Mouse (Mus musculus) myocyte (in vitro differentiated cells): ENCODE measurements around the gene Mylk. TPM values are rescaled to one million over a fixed set of nuclear protein-coding genes. Genes with fewer than 3 reads are reported as not detected.

Experiments
- H3K27me3 ChIP-seq: one replicate; pipeline ENCODE4 v1.6.1; 2011; ENCODE audit not compliant: control insufficient read depth, insufficient read depth, insufficient read length
- H3K36me3 ChIP-seq: one replicate; pipeline ENCODE4 v1.6.1; 2011; ENCODE audit not compliant: control insufficient read depth, insufficient read depth
- H3K4me2 ChIP-seq: one replicate; pipeline ENCODE4 v1.6.1; 2011; ENCODE audit warnings: low read depth, control low read depth
- H3K4me3 ChIP-seq: one replicate; pipeline ENCODE4 v1.5.1; 2011; ENCODE audit warnings: mild to moderate bottlenecking, control low read depth, moderate library complexity
- H3K79me2 ChIP-seq: one replicate; pipeline ENCODE4 v1.6.1; 2011; ENCODE audit not compliant: control insufficient read depth, insufficient read depth
- H3ac ChIP-seq: one replicate; pipeline ENCODE4 v1.6.1; 2011; ENCODE audit not compliant: control insufficient read depth, insufficient read length
- CEBPB ChIP-seq: IDR thresholded peaks from 2 replicates; pipeline ENCODE4 v1.6.1; 2011; ENCODE audit warnings: mild to moderate bottlenecking, moderate library complexity; ENCODE audit not compliant: poor library complexity, insufficient read depth, severe bottlenecking
- E2F4 ChIP-seq: IDR thresholded peaks from one replicate; pipeline ENCODE4 v1.6.1; 2011; ENCODE audit warnings: mild to moderate bottlenecking, control low read depth, moderate library complexity; ENCODE audit not compliant: insufficient read depth
- MAX ChIP-seq: IDR thresholded peaks from one replicate; pipeline ENCODE4 v1.6.1; 2011; ENCODE audit warnings: low read depth, mild to moderate bottlenecking, control low read depth
- MYOD1 ChIP-seq, 3 experiments: IDR thresholded peaks; one replicate each; pipeline ENCODE4 v1.6.1; 2011; ENCODE audit warnings: control low read depth in 2 of 3, low read depth in 2 of 3, mild to moderate bottlenecking in 2 of 3, moderate library complexity in 1 of 3; ENCODE audit not compliant: insufficient read length in 2 of 3, control insufficient read depth in 1 of 3
- MYOG ChIP-seq, 3 experiments: IDR thresholded peaks; one replicate each; pipeline ENCODE4 v1.6.1; 2011; ENCODE audit warnings: control low read depth in 2 of 3, low read depth in 2 of 3, mild to moderate bottlenecking in 2 of 3; ENCODE audit not compliant: insufficient read length in 2 of 3, control insufficient read depth in 1 of 3, insufficient read depth in 1 of 3
- POLR2A ChIP-seq: IDR thresholded peaks from one replicate; pipeline ENCODE4 v1.6.1; 2011; ENCODE audit warnings: low read depth, mild to moderate bottlenecking, control low read depth, moderate library complexity; ENCODE audit not compliant: insufficient read length
- POLR2AphosphoS2 ChIP-seq: IDR thresholded peaks from one replicate; pipeline ENCODE4 v1.6.1; 2011; ENCODE audit warnings: low read depth, control low read depth; ENCODE audit not compliant: insufficient read length
- REST ChIP-seq: IDR thresholded peaks from one replicate; pipeline ENCODE4 v1.6.1; 2011; ENCODE audit warnings: mild to moderate bottlenecking, control low read depth, moderate library complexity; ENCODE audit not compliant: insufficient read depth, insufficient read length
- SRF ChIP-seq: IDR thresholded peaks from one replicate; pipeline ENCODE4 v1.6.1; 2011; ENCODE audit warnings: low read depth; ENCODE audit not compliant: control insufficient read depth, insufficient read length
- TCF12 ChIP-seq: IDR thresholded peaks from one replicate; pipeline ENCODE4 v1.6.1; 2011; ENCODE audit warnings: mild to moderate bottlenecking, control low read depth; ENCODE audit not compliant: poor library complexity, insufficient read depth, severe bottlenecking
- TCF3 ChIP-seq: IDR thresholded peaks from one replicate; pipeline ENCODE4 v1.6.1; 2011; ENCODE audit warnings: low read depth, control low read depth; ENCODE audit not compliant: insufficient read length
- USF1 ChIP-seq: IDR thresholded peaks from one replicate; pipeline ENCODE4 v1.6.1; 2011; ENCODE audit warnings: low read depth, mild to moderate bottlenecking, control low read depth, moderate library complexity
- polyA plus RNA-seq: library from polyadenylated mRNA; unstranded; fragments of >200 nt; fragmentation: generic; extraction: Trizol; gene quantifications from one replicate; pipeline ENCODE4 v1.2.1, GENCODE M21; 2012; ENCODE audit warnings: missing spikeins

Gene Mylk
- polyA plus RNA-seq, 1 experiment, result 2.1 TPM

- Histone ChIP-seq H3K27me3 (no peaks in the 10 kb centered on the region), H3K4me2 (no peak overlapping the region), H3K4me3 (no peak overlapping the region), H3K79me2 (no peaks in the 10 kb centered on the region), H3ac (no peak overlapping the region), H3K36me3 (no peaks in the 10 kb centered on the region)
- TF ChIP-seq MAX (no peak), E2F4 (no peak), POLR2A (no peak), TCF12 (no peak), MYOD1 (IDR thresholded peaks at IDR 0.05; ENCODE audit: control insufficient read depth in 1 of 3, insufficient read length in 2 of 3, low read depth in 2 of 3) (no peak), CEBPB (no peak), MYOG (IDR thresholded peaks at IDR 0.05; ENCODE audit: control insufficient read depth in 1 of 3, insufficient read depth in 1 of 3, insufficient read length in 2 of 3, low read depth in 2 of 3) (no peak), POLR2AphosphoS2 (no peak), SRF (no peak), REST (no peak), USF1 (no peak), TCF3 (no peak)
These were observed 122.2 kb downstream of the Mylk start for GRCm38 (mm10) chr16:34867217-34867616.

- Histone ChIP-seq H3K79me2 (no peaks in the 10 kb centered on the region), H3ac (no peak overlapping the region), H3K4me2 (peak overlapping the region; percentile 71), H3K36me3 (no peaks in the 10 kb centered on the region), H3K27me3 (peaks cover 2% of the 10 kb centered on the region), H3K4me3 (no peak overlapping the region)
- no peak for TF ChIP-seq POLR2AphosphoS2
- no peak for TF ChIP-seq POLR2A
- peak; percentile 19 for TF ChIP-seq MAX
- TF ChIP-seq SRF, result no peak
- no peak for TF ChIP-seq TCF3
- TF ChIP-seq MYOG (IDR thresholded peaks at IDR 0.05; ENCODE audit: control insufficient read depth in 1 of 3, insufficient read depth in 1 of 3, insufficient read length in 2 of 3, low read depth in 2 of 3), result peak in 1 of 3 experiments; percentile 54
- peak; percentile 10 for TF ChIP-seq TCF12
- no peak for TF ChIP-seq REST
- peak; percentile 44 to 59 (median 48) for TF ChIP-seq MYOD1 (IDR thresholded peaks at IDR 0.05; ENCODE audit: control insufficient read depth in 1 of 3, insufficient read length in 2 of 3, low read depth in 2 of 3)
- TF ChIP-seq CEBPB, result no peak
- TF ChIP-seq E2F4, result no peak
These were observed 135.2 kb downstream of the Mylk start for GRCm38 (mm10) chr16:34880031-34880778.

DNA sequence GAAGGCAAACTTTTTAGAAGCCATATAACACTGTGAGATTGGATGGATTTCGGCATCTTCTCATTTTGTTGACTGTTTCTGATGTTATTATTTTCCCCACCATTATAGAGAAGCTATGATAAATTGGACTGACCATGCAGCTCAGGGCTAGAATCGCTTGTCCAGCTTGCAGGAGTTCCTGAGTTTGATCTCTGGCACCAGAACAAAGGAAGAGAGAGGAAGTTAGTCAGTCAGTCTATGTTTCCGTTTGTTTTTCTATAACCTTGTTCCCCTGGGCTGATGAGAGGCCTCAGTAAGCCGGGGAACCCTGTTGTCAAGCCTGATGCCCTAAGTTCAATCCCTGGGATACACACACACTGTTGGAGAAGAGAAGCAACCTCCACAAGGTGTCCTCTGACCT, 135.8 kb downstream of the Mylk start:
- H3K79me2 ChIP-seq, result no peaks in the 10 kb centered on the region
- no peak overlapping the region for H3ac ChIP-seq
- no peaks in the 10 kb centered on the region for H3K36me3 ChIP-seq
- peak overlapping the region; percentile 71 for H3K4me2 ChIP-seq
- TF ChIP-seq REST (no peak), TCF12 (no peak), E2F4 (no peak), MYOD1 (IDR thresholded peaks at IDR 0.05; ENCODE audit: control insufficient read depth in 1 of 3, insufficient read length in 2 of 3, low read depth in 2 of 3) (no peak), MAX (no peak), USF1 (no peak), TCF3 (no peak)
- no peaks in the 10 kb centered on the region for H3K27me3 ChIP-seq
- H3K4me3 ChIP-seq, result no peak overlapping the region

DNA sequence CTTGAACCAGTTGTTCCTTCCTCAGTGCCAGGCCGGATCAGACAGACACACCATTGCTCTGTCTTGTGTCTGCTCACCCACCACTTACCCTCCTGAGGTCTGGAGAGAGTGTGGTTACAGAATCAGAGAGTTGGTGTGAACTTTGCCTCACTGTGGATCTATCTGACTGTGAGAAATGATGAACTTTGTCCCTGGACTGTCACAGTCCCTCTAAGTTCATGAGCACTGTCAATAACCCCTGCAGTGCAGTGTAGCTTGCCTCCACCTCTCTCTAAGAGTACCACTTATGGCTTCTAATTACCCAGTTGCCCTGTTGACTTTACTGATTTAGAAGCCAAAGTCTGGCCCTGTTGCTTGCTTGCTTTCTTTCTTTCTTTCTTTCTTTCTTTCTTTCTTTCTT, 142.0 kb downstream of the Mylk start:
- Histone ChIP-seq H3K4me2 (no peak overlapping the region), H3K27me3 (no peaks in the 10 kb centered on the region), H3K36me3 (no peaks in the 10 kb centered on the region), H3K79me2 (no peaks in the 10 kb centered on the region), H3ac (no peak overlapping the region), H3K4me3 (no peak overlapping the region)
- TF ChIP-seq SRF (no peak), MAX (no peak), CEBPB (no peak), POLR2A (no peak), E2F4 (no peak), USF1 (no peak), TCF12 (no peak), MYOD1 (IDR thresholded peaks at IDR 0.05; ENCODE audit: control insufficient read depth in 1 of 3, insufficient read length in 2 of 3, low read depth in 2 of 3) (no peak), TCF3 (no peak), POLR2AphosphoS2 (no peak), REST (no peak), MYOG (IDR thresholded peaks at IDR 0.05; ENCODE audit: control insufficient read depth in 1 of 3, insufficient read depth in 1 of 3, insufficient read length in 2 of 3, low read depth in 2 of 3) (no peak)
